Mouse (Mus musculus) ES-Bruce4 (cell line): ENCODE measurements at regions not wholly inside any gene's neighbourhood (a gene's known extent, or its start where the extent isn't known, plus 50 kb on each side); places are given as distances from the start of the nearest gene placed in this dataset.

Source experiments
- H3K27ac ChIP-seq: 2 replicates; pipeline ENCODE4 v1.5.1; 2012; ENCODE audit warnings: low read length, inconsistent platforms; ENCODE audit not compliant: insufficient read depth
- H3K27me3 ChIP-seq: 2 replicates; pipeline ENCODE4 v1.6.1; 2012; ENCODE audit warnings: mild to moderate bottlenecking, low read length, inconsistent platforms; ENCODE audit not compliant: control insufficient read depth, poor library complexity, insufficient read depth, severe bottlenecking
- H3K36me3 ChIP-seq: 2 replicates; pipeline ENCODE4 v1.6.1; 2012; ENCODE audit warnings: inconsistent platforms, mild to moderate bottlenecking, low read length, moderate library complexity; ENCODE audit not compliant: control insufficient read depth, poor library complexity, insufficient read depth, severe bottlenecking
- H3K4me1 ChIP-seq: one replicate; pipeline ENCODE4 v1.8.1; 2011; ENCODE audit warnings: low read length; ENCODE audit not compliant: control insufficient read depth, insufficient read depth
- H3K4me3 ChIP-seq: 2 replicates; pipeline ENCODE4 v1.5.1; 2011; ENCODE audit warnings: low read depth, mild to moderate bottlenecking, low read length
- H3K9ac ChIP-seq: 2 replicates; pipeline ENCODE4 v1.6.1; 2012; ENCODE audit warnings: low read depth, mild to moderate bottlenecking, inconsistent platforms; ENCODE audit not compliant: poor library complexity, severe bottlenecking
- H3K9me3 ChIP-seq: replicated peaks from 2 replicates; pipeline ENCODE4 v1.6.1; 2012; ENCODE audit warnings: mild to moderate bottlenecking, low read length, inconsistent platforms; ENCODE audit not compliant: control insufficient read depth, poor library complexity, insufficient read depth, severe bottlenecking
- CTCF ChIP-seq: IDR thresholded peaks from one replicate; pipeline ENCODE4 v1.8.1; 2011; ENCODE audit warnings: low read depth, low read length
- EP300 ChIP-seq: IDR thresholded peaks from 2 replicates; pipeline ENCODE4 v1.6.1; 2011; ENCODE audit warnings: low read depth, low read length; ENCODE audit not compliant: insufficient read depth
- POLR2A ChIP-seq: IDR thresholded peaks from one replicate; pipeline ENCODE4 v1.8.1; 2011; ENCODE audit warnings: low read length; ENCODE audit not compliant: insufficient read depth

DNA sequence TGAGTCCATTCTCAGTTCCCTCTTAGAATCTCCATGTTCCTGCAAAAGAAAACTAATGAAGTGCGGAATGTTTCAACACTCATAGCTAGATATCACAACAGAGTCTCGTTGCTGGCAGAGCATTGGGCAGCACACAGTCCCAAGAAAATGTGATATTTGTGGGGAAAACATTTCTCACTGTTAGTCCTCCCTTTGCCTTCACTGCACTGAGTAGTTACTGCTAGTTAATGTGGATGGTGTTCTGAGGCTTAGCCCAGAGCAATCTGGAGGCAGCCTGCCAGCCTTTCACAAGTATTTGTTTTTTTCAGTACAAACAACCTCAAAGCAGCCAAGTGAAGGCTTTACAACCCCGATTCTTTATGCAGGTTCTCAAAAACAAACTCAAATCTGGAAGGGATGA lies 197.2 kb downstream of the Fam76b start:
- TF ChIP-seq CTCF (no peak), POLR2A (no peak), EP300 (no peak)
- H3K4me3 ChIP-seq: no peak overlapping the region
- no peaks in the 10 kb centered on the region for H3K9me3 ChIP-seq
- H3K4me1 ChIP-seq: no peaks in the 10 kb centered on the region
- H3K36me3 ChIP-seq: no peaks in the 10 kb centered on the region
- H3K27ac ChIP-seq: no peak overlapping the region
- H3K9ac ChIP-seq: no peak overlapping the region
- no peaks in the 10 kb centered on the region for H3K27me3 ChIP-seq

DNA sequence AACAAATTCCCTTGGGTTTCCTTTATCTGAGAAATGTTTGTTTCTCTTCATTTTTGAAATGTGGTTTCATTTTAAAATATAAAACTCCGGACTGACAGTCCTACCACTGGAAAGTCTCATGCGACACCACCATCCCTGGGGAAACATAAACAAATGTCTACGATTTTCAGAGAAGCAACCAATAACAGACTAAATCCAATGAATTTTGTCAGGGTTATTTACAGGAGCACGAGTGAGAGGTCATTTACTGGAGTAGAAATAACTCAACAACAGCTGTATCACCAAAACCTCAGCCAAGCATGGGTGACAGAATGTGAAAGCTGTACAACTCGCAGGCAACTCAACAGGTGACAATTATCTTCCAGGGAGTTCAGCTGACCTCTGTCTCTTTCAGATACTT lies 200.5 kb downstream of the Fam76b start:
- Histone ChIP-seq H3K27me3 (no peaks in the 10 kb centered on the region), H3K9ac (no peak overlapping the region), H3K9me3 (no peaks in the 10 kb centered on the region), H3K4me1 (no peaks in the 10 kb centered on the region), H3K27ac (no peak overlapping the region), H3K4me3 (no peak overlapping the region), H3K36me3 (no peaks in the 10 kb centered on the region)
- TF ChIP-seq CTCF (no peak), EP300 (no peak), POLR2A (no peak)

DNA sequence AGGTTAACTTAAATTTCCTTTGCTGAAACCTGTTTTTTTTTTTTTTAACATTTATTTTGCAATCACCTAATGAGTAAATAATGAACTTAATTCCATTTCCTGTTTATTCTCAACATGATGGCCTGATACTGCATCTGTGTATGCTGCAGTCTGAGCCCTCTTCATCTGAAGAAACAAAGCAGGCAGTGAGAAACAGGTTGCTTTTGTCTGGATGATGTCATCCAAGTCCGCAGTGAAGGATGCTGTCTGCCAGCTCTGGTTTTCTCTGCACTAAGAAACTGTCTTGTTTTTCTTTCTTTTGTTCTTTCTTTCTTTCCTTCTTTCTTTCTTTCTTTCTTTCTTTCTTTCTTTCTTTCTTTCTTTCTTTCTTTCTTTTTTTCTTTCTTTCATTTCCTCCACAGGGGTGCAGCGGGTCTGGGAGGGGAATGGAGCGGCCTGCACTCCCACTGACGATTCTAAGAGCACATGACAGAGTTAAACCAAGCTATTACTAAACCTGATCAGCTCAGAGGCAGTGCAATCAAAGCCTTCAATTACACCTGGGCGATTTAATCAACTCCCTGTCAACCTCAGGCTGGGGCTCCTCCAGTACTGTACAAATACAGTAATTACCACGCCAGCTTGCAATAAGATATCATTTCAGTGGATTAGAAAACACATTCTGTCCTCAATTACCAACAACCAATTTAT lies 204.0 kb downstream of the Fam76b start:
- Histone ChIP-seq H3K9ac (no peak overlapping the region), H3K27me3 (no peaks in the 10 kb centered on the region)
- TF ChIP-seq CTCF (no peak), EP300 (no peak), POLR2A (no peak)

DNA sequence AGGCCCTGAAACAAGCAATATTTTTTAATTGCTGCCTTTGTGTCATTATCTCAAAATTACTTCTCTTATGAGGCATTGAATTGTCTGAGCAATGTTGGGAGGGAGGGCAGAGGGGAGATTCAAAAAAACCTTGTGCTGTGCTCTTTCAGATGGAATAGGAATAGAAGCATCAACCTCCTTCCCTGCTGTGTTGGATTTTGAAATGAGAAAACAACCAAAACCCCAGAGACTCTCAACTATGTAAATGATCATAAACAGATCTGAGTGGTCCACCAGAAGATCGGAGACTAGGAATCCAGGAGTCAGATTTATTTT lies 204.5 kb downstream of the Fam76b start:
- Histone ChIP-seq H3K4me3 (no peak overlapping the region), H3K27me3 (no peaks in the 10 kb centered on the region), H3K9ac (no peak overlapping the region), H3K9me3 (no peaks in the 10 kb centered on the region), H3K36me3 (no peaks in the 10 kb centered on the region), H3K27ac (no peak overlapping the region), H3K4me1 (no peaks in the 10 kb centered on the region)
- TF ChIP-seq EP300: no peak
- no peak for TF ChIP-seq CTCF
- no peak for TF ChIP-seq POLR2A

More for the DNA sequence above, 204.0 kb downstream of the Fam76b start:
- Histone ChIP-seq H3K4me3 (no peak overlapping the region), H3K4me1 (no peaks in the 10 kb centered on the region), H3K9me3 (no peaks in the 10 kb centered on the region), H3K36me3 (no peaks in the 10 kb centered on the region), H3K27ac (no peak overlapping the region)

DNA sequence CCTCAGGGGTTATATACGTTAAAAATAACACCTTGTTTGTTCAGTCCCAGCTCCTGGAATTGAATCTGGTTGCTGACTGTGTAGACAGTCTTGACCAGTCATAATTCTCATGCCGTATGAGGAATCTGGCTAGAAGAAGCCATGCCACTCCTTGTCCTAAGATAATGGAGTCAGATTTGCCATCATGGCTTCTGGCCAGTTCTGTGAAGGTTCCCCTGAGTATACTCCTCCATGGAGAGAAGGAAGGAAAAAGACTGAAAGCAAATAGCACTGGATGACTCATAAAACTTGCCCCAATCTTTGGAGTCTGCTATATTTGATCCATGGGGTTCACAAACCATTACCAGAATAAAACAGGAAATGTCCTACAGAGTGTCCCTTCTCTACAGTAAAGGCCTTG lies 208.0 kb downstream of the Fam76b start:
- H3K27me3 ChIP-seq: no peaks in the 10 kb centered on the region
- TF ChIP-seq POLR2A (no peak), EP300 (no peak), CTCF (no peak)
- H3K4me3 ChIP-seq: no peak overlapping the region
- no peaks in the 10 kb centered on the region for H3K36me3 ChIP-seq
- no peak overlapping the region for H3K9ac ChIP-seq
- H3K4me1 ChIP-seq: no peaks in the 10 kb centered on the region
- H3K27ac ChIP-seq: no peak overlapping the region
- no peaks in the 10 kb centered on the region for H3K9me3 ChIP-seq

DNA sequence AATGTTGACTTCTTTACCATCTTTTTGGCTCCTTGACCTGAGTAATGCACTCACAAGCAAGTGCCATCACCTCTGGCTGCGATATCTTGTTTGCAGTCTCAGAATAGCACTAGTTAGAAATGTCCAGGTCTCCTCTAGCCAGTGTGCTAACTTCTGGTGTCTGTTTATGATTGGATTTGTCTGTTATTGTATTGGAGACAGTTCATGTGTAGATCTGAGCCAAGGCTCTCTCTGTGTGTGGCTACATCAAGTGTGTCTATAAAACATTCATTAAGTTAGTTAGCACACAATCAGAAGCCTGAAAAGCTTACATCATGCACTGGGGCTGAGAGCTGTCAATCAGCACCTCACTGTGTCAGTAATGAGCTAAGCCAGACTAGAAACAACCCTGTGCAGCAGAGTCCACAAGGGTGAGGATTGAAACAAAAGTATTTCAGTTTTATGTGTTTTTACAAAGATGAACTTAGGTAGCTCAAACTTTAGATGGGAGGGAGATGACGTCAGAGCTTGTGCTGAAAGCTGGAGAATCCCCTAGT lies 214.5 kb downstream of the Fam76b start:
- Histone ChIP-seq H3K27ac (no peak overlapping the region), H3K36me3 (no peaks in the 10 kb centered on the region), H3K27me3 (no peaks in the 10 kb centered on the region), H3K9me3 (no peaks in the 10 kb centered on the region), H3K4me1 (no peaks in the 10 kb centered on the region), H3K4me3 (no peak overlapping the region), H3K9ac (no peak overlapping the region)
- no peak for TF ChIP-seq EP300
- no peak for TF ChIP-seq CTCF
- no peak for TF ChIP-seq POLR2A
